Mouse (Mus musculus) spleen, postnatal 14 days (tissue): ENCODE results near the gene Ntm.

ENCODE experiments used
- DNase-seq, 2 experiments: peaks; one replicate each; pipeline ENCODE4 v3.0.0; 2021 to 2022; ENCODE audit warnings: low spot score in 2 of 2

The Ntm gene

GRCm38 (mm10) chr9:29962978-29963377 lies at the start of gene Ntm:
Gene Ntm (minus strand): TSS chr9:29963141.
- DNase-seq: no peak

DNA sequence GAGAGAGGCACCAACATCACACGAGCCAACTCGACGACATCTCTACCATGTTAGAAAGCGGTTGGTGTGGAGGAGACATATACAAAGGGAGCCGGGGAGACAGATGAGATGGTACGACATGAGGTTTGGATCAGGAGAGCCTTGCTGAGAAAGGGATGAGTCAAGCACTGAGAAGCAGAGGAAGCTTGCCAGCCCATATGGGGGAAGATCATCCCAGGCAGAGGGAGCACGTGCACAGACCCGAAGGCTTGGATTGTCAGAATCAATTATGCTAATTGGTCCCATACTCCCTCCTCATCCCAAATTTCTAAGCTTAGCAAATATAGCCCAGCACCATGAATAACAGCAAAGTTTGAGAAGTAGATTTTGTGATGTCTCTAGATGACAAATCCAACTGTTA lies 42.8 kb upstream of the Ntm start:
- DNase-seq: no peak

DNA sequence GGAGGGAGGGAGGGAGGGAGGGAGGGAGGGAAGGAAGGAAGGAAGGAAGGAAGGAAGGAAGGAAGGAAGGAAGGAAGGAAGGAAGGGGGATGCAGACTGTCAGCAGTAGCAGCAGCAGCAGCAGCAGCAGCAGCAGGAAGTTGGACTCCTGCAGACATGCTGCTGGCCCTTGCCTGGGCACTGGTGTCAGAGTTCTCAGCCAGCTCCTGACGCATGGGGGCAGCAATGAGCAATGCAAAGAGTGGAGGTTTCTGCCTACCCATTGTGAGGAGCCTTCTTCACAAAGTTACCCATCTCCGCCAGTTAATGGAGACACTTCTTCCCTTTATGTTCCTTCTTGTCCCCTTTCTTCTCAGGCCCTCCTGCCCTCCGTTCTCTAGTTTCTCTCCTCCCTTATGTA lies 40.7 kb upstream of the Ntm start:
- no peak for DNase-seq

DNA sequence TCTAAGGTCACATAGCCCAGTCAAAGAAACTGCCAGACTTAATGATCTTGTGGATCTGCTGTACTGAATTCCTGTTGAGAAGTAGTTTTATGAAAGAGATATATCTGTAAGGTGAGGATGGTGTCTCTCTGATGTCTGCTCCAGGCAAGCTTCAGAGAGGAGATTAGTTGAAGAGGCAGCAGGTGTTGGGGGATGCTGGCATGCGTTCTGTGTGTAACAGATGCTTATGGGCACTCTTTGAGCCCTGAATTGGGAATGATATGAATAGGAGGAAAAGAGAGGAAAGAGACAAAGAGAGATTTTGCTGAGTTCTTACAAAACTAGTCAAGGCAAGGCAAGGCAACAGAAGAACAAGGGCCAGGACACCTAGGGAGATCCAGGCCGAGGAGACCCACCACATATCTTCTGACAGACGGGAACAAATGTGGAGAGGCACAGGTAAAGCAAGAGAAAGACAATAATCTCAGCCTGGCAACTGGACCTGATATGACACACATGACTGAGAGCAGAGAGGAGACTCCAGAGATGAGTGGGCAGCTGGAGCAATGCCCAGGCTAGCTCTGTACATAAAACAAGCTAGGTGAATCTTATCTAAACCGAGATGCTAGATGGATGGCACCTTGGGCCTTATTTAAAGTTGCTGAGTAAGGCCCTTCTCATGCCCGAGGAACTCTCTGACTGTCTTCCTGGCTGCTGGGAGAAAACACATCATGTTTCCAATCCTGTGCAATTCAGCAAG lies 18.4 kb upstream of the Ntm start:
- DNase-seq: no peak

DNA sequence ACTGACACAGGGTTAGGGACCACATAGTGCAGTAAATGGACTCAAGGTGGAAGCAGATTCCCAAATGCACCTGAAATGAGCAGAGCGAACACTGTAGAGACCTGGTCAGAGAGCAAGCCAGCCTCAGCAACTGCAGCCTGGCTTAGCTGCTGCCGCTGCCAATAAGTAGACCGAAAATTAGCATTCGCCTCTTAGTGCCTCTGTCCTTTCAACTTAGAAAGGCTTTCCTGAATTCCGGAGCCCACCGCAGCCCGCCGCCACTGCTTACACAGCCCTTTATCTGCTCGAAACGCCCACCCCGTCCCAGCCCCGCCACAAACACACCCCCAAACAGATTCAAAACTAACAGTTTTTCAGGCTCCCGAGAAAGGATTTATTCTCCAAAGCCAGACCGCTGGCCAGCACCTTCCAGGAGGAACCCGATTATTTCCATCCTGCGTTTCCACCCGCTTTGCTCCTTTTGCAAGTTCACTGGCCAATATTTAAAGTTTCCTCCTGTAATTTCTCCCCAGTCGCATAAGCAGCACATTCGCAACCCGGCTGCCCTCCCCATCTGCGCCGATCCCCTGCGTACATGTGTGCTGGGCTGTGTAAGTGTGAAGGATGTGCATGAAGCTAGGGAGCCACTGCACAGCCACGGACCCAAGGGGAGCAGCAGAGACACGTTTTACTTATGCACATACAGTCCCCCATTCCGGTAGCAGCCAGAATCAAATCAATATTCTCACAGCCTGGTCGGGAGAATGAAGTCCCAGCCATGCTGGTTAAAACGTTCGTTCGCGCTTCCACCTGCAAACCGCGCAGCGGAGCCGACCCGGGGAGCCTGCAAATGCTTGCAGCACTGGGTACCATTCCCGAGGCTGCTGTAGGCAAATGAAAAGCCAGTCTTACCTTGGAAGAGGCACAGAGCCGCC lies 730 bp downstream of the Ntm start:
- no peak for DNase-seq

DNA sequence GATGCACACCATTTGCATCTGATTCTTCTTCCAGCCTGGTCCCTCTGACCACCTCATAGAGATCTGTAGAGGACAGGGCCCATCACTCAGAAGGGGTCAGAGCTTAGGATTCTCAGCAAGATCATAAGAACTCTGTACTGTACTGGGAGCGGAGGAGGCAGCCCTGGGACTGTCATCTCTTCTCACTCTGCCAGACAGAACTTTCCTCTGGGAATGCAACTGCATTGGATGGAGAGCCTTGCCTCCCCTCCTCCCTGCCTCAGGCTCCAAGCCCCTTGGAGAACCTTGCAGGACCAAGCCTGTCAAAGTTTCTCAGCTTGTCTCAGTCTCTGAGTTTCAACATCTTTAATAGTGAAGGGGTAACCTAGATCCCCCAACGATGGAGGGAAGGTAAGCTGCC lies 1.4 kb downstream of the Ntm start:
- DNase-seq: no peak

GRCm38 (mm10) chr9:29960741-29961140 lies 2.2 kb downstream of the Ntm start:
- no peak for DNase-seq

GRCm38 (mm10) chr9:29960236-29960635 lies 2.7 kb downstream of the Ntm start:
- no peak for DNase-seq

- DNase-seq: no peak
These were observed 6.0 kb downstream of the Ntm start for GRCm38 (mm10) chr9:29956936-29957335.

DNA sequence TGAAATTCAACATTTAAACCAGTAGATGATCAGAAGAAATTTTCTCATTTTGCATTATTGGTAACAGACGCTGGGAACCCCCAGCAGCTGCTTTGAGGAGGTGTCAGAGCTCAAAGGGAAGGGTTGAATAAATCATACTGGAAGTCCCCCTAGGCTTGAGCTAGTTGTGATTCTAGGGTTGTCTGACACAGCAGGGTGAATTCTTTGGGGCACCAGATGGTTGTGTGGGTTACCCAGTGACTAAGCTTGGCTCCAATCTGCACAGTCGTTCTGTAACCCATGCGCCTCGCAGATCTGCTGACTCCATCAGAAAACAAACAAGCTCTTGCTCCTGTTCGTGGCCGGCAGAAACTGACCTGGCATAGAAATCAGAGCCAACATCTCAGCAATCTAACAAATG lies 8.9 kb downstream of the Ntm start:
- DNase-seq: no peak

DNA sequence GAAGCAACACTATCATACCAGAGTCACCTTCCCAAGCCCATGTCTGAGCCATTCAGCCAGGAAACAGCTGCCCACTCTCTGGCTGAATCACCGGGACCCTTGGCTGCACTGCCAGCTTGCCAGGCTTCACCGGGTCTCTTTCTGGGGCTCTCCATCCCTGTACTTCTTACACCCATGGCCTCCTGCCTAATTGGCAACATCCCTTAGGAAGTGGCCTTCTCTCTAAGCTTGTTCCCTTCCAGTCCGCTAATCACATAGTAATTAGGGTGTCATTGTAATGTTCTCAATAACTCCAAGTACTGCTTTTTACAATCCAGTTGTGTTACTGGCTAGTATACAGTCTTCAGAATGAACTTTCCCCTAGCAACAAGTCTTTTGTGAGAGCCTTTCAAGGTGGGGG lies 13.9 kb downstream of the Ntm start:
- DNase-seq: no peak

DNA sequence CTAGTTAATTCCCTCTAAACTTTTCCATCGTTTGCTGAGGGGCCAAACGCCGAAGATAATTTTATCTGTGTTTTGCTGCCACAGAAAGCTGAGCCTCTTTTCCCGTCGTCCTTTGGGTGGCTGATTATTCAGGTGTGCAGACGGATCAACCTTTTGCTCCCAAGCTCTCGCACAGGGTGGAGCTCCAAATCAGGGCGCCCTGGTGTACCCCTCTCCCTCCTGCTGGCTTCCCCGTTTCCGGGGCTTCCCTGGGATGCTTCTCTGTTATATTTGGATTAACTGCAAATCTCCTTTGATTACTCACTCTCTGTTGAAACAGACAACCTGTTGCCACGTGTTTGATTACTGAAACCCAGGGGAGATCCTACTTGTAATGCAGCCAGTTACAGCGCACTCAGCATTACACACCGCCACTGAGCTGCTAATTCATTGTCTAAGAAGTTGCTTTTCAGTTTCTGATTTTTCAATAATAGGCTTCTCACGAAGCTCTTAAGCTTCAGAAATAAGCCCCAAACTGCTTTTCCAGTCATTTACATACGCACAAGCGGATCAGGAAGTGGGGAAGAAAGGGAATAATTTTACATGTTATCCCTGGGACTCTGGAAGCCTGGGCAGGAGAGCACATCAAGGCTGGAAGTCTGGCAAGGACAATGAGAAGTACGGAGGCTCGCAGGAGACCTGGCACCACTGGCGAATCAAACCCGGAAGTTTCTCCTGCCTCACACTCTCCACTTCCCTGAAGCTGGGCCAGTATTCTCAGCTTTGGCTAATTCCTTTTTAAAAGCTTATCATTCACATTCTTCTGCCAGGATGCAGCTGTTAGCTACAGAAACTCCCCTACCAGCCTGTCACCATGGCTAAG lies 19.5 kb downstream of the Ntm start:
- DNase-seq: no peak

DNA sequence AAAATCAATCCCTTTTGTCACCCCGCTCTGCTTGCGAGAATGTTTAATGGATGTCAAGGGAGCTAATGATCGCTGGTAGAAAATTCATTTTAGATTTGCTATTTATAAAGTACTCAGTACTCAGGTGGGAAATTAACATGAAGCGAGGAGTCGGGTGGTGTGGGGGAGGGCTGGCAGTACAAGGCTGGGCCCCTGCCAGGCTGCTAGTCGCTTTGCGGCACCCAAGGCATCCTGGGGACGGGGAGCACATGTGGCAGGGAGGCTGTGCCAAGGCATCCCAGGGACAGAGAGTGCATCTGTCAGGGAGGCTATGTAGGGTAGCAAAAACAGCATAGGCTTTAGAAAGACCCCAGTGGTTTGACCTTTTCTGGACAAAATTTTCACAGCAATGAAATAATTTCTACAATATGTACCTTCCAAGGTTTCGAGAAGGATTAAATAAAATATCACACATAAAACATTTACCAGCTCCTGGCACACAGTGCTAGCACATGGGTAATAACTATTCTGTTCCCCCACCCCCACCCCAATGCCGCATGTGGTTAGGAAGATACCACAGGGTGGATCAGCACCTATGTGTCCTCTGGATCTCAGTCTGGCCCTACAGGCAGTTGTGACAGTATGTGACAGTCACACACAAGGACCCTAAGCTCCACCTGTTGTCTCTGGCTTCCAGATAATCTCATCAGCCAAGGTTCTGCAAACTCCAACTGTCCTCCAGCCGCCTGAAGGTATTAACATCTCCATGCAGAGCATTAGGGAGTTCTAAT lies 20.6 kb downstream of the Ntm start:
- no peak for DNase-seq

- no peak for DNase-seq
These were observed 23.4 kb downstream of the Ntm start for GRCm38 (mm10) chr9:29939517-29940034.

DNA sequence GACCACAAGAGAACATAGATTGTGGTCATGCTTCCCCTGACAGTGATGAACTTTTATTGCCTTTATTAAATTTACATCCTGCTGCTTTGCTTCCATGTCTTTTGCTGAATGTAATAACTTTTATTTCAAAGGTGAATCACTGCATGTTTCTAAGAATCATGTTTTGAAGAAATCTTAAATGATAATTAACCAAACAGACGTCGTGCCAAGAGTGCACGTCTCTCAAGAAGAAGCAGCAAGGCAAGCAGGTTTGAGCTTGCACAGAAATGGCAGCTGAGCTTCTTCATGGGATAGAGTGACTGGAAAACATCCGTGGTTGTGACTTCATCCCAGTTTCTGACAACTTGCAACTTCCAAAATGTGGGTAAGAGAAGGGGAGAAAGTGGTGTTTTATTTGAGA lies 34.1 kb downstream of the Ntm start:
- no peak for DNase-seq

DNA sequence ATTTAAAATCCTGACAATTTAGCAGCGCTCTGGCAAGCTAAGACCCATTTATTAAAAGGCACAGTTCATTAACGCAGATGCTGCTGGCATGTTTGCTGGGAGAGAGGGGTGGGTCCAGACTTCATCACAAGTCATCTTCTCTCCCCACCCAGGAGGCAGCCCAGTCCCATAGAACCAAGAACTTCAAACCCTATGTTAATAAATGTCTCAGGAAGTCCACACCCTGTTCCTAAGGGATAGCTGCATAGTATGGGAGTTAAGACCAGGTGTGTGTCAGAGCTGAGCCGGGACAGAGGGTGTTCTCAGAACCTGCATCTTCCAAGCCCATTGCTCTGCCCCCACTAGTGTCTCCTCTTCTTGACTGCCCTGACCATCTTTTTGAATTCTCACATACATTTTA lies 37.6 kb downstream of the Ntm start:
- DNase-seq: no peak

DNA sequence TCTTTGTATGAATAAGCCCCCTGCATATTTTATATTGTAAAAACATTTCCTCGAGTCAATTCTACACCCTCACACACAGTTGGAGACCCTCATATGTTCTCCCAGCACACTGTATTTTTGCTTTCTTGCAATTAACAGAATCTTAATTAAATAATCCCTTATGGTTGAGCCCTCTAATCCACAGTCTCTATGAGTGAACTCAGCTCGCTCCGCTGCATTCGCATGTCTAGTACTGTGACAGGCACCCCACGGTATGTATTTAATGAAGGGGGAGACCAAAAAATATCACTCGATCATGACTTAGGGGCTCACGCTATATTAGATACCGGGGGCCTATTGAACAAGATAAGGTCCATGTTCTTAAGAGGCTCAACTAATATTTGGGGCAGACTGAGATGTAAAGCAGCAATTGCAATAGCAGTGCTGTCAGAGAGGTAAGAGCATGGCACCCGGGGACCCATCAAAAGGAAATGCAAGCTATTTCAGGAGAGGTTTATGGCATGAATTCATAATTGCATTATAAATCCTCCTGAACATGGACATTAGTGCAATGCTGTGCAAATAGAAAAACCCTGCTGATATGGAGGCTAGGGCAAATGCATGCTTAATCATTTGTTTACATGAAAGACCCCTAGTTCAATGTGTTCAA lies 64.4 kb downstream of the Ntm start:
- DNase-seq: no peak

GRCm38 (mm10) chr9:29897448-29897847 lies 65.5 kb downstream of the Ntm start:
- no peak for DNase-seq

- no peak for DNase-seq
These were observed 70.1 kb downstream of the Ntm start for GRCm38 (mm10) chr9:29892792-29893191.

DNA sequence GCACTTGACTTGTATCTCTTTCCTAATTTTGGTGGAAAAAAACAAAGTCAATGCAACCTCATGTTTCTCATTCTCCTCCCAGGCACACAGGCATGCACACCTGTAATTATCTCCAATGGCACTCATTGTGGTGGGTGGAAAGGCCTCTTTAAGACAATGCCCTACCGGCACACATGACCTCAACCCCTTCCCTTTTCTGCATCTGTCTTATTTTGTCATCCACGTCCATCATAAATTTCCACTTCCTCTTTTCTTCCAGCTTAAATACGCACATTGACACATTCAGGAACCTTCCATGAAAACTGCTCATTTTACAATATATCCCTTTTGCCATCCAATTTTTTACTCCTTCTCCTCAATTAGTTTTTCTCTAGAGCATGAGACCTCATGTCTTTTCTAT lies 74.2 kb downstream of the Ntm start:
- DNase-seq: no peak

DNA sequence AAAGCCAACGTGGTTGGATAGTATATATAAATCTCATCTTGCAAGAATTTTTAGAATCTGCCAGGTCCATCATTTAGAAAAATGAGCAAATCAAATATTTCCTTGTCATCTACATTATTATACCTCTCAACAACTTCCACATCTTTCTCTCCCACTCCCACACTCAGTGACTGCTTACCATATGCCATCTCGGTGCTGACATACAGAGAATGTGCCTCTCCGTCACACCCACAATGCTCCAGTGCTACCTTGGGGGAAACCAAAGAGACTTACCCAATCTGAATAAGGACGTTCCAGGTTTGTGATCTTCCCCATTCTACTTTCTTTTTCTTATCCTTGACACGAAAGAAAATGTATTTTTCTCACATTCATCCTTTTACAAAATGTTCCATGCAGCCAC lies 75.0 kb downstream of the Ntm start:
- no peak for DNase-seq
